Comparison of ENCODE assay signal across 9 mouse cellular contexts in genomic region chr1:183084085-183085050, GRCm38 (mm10).
DNase-seq lines count a peak whose midpoint lies in the region; ATAC-seq and TF ChIP-seq lines count a peak whose summit lies in the region.
"Had no signal": no experiment of that assay in that cellular context is flagged by ENCODE, and none has a peak within 500 bp of the region (broad histone marks: within the 10 kb centered on the region; RNA-seq: fewer than 3 reads in every experiment).

No protein-coding gene starts in this region.

- DNase-seq in gastrocnemius, adult 2 months = no peak
- DNase-seq in gastrocnemius, adult 8-10 months (ENCODE audit: low spot score in 2 of 2) = no peak
- DNase-seq in urinary bladder, postnatal 14 days (ENCODE audit: low spot score) = peak; percentile 24
- DNase-seq in urinary bladder, adult 2 months (ENCODE audit: low spot score) = no peak
- DNase-seq in left cerebral cortex, postnatal 4 days = peak; percentile 55
- DNase-seq in thymus, postnatal 10 days (ENCODE audit: low spot score in 2 of 2) = no peak
- DNase-seq in cerebellum, adult 2 months = no peak

- H3K27me3 ChIP-seq in cerebellum, adult 2 months (ENCODE audit: control insufficient read depth, insufficient read depth, low read length) = no peaks in the 10 kb centered on the region

- H3K4me1 ChIP-seq in cerebellum, adult 2 months (ENCODE audit: control insufficient read depth, insufficient read depth, low read length) = no peaks in the 10 kb centered on the region

- no peak overlapping the region for H3K4me3 ChIP-seq in gastrocnemius, adult 2 months
- no peak overlapping the region for H3K4me3 ChIP-seq in cerebellum, adult 2 months (replicated peaks; ENCODE audit: insufficient read depth, low read depth, low read length)

- H3K27ac ChIP-seq in gastrocnemius, adult 2 months = peak overlapping the region; percentile 56
- H3K27ac ChIP-seq in cerebellum, adult 2 months (ENCODE audit: insufficient read depth, low read length) = no peak overlapping the region
- H3K27ac ChIP-seq: liver, embryonic 14.5 days had no signal

- TF ChIP-seq CTCF in gastrocnemius, adult 2 months (IDR thresholded peaks at IDR 0.05) = no peak
- TF ChIP-seq CTCF in cerebellum, adult 2 months (IDR thresholded peaks at IDR 0.05; ENCODE audit: borderline replicate concordance, insufficient read depth, low read depth, low read length) = no peak

- TF ChIP-seq POLR2A in cerebellum, adult 2 months (IDR thresholded peaks at IDR 0.05; ENCODE audit: borderline replicate concordance, insufficient read depth, low read length) = no peak

- 36% methylated on average over 8 of the region's 8 CpGs for WGBS in cerebellum, adult 2 months

- intact Hi-C loops in gastrocnemius, adult 2 months (cut with DNase I) = no loop called here
- intact Hi-C loops in left cerebral cortex, postnatal 4 days (cut with DNase I) = no loop called here

- ATAC-seq in activated CD4-positive, CD25-positive, alpha-beta regulatory T cell, adult 4 months = no peak

Comparison
In these comparisons a context has a peak if more than half of its experiments do, and no peak if none do; other contexts are left out.
1. DNase-seq: peak in urinary bladder, postnatal 14 days (single experiment) and left cerebral cortex, postnatal 4 days (single experiment); none in gastrocnemius, adult 2 months (single experiment), gastrocnemius, adult 8-10 months (0 of 2), urinary bladder, adult 2 months (single experiment), thymus, postnatal 10 days (0 of 2) and cerebellum, adult 2 months (0 of 2).